Mouse (Mus musculus) forebrain, embryonic 16.5 days (tissue): ENCODE results near the gene Nim1k. TPM values are rescaled to one million over a fixed set of nuclear protein-coding genes. Genes with fewer than 3 reads are reported as not detected.
"Not testable (repeated sequence)": the region's sequence is repeated elsewhere in the genome, so short reads cannot be mapped to it uniquely, and the experiment has no call there.

Experiments
- ATAC-seq: fragments of 200-750 bp; cut with Nextera tagmentation; 2 replicates; pipeline ENCODE4 v1.8.0; 2017; ENCODE audit warnings: mild to moderate bottlenecking, moderate library complexity
- H3K27ac ChIP-seq: fragments of 300-500 bp; sonication (generic); 2 replicates; pipeline ENCODE4 v1.5.1; 2014; ENCODE audit warnings: low read length, control low read depth
- H3K27me3 ChIP-seq: fragments of 300-500 bp; sonication (generic); replicated peaks from 2 replicates; pipeline ENCODE4 v1.6.1; 2014; ENCODE audit warnings: low read length; ENCODE audit not compliant: control insufficient read depth, insufficient read depth
- H3K36me3 ChIP-seq: fragments of 300-500 bp; sonication (generic); 2 replicates; pipeline ENCODE4 v1.6.1; 2014; ENCODE audit not compliant: control insufficient read depth, insufficient read depth
- H3K4me1 ChIP-seq: fragments of 300-500 bp; sonication (generic); replicated peaks from 2 replicates; pipeline ENCODE4 v1.6.1; 2014; ENCODE audit warnings: low read length; ENCODE audit not compliant: control insufficient read depth, insufficient read depth
- H3K4me2 ChIP-seq: fragments of 300-500 bp; sonication (generic); 2 replicates; pipeline ENCODE4 v1.6.1; 2014; ENCODE audit warnings: mild to moderate bottlenecking, low read length, control low read depth
- H3K4me3 ChIP-seq: fragments of 300-500 bp; sonication (generic); replicated peaks from 2 replicates; pipeline ENCODE4 v1.5.1; 2014; ENCODE audit warnings: mild to moderate bottlenecking, low read length, control low read depth
- H3K9ac ChIP-seq: fragments of 300-500 bp; sonication (generic); replicated peaks from 2 replicates; pipeline ENCODE4 v1.6.1; 2014; ENCODE audit warnings: low read depth, low read length, control low read depth
- H3K9me3 ChIP-seq: fragments of 300-500 bp; sonication (generic); 2 replicates; pipeline ENCODE4 v1.6.1; 2016; ENCODE audit warnings: low read length; ENCODE audit not compliant: control insufficient read depth
- WGBS: fragments of 180-500 bp; shearing (Covaris S2); extraction: QIAGEN DNeasy Blood & Tissue Kit; methylation state at CpG from one replicate; pipeline ENCODE4 v1.1.7; 2014; 5-methylcytosine and 5-hydroxymethylcytosine counted together
- polyA plus RNA-seq: library from polyadenylated mRNA; unstranded; fragments of >200 nt; fragmentation: Nextera tagmentation; extraction: Ambion mirVana; gene quantifications from 2 replicates; pipeline ENCODE4 v1.2.1, GENCODE M21; 2015

Gene Nim1k
- polyA plus RNA-seq, 1 experiment from 2014 or later: 8.0 TPM

- H3K36me3 ChIP-seq: no peaks in the 10 kb centered on the region
- no peak overlapping the region for H3K4me2 ChIP-seq
- 90% methylated on average over 8 of the region's 8 CpGs for WGBS
Measured at GRCm38 (mm10) chr13:119678794-119679193, 76.9 kb downstream of the Nim1k start.

GRCm38 (mm10) chr13:119661420-119661819, 94.3 kb downstream of the Nim1k start:
- 82% methylated on average over 4 of the region's 9 CpGs for WGBS
- H3K4me2 ChIP-seq: not testable (repeated sequence)
- peak; percentile 26; the same call in 1 of the 2 replicates for ATAC-seq

More at GRCm38 (mm10) chr13:119678794-119679193, 76.9 kb downstream of the Nim1k start:
- Histone ChIP-seq H3K9me3 (no peaks in the 10 kb centered on the region), H3K27ac (no peak overlapping the region), H3K9ac (no peak overlapping the region), H3K4me1 (no peaks in the 10 kb centered on the region), H3K4me3 (no peak overlapping the region), H3K27me3 (no peaks in the 10 kb centered on the region)
- no peak for ATAC-seq

More at GRCm38 (mm10) chr13:119661420-119661819, 94.3 kb downstream of the Nim1k start:
- not testable (repeated sequence) for H3K4me1 ChIP-seq, H3K36me3 ChIP-seq, H3K27ac ChIP-seq, H3K9ac ChIP-seq, H3K9me3 ChIP-seq, H3K27me3 ChIP-seq, H3K4me3 ChIP-seq

Other genes starting within 250 kb of the Nim1k start
- gene Ccl28, start 132.1 kb downstream of the Nim1k start, polyA plus RNA-seq: 0.10 and 0.13 TPM in 2 replicates
- gene Hmgcs1, start 65.5 kb downstream of the Nim1k start, polyA plus RNA-seq: 461 and 470 TPM in 2 replicates
- gene Zfp131, start 35.0 kb upstream of the Nim1k start, polyA plus RNA-seq: 41.8 and 42.7 TPM in 2 replicates
- not detected in 2 replicates for gene AF067063, start 74.3 kb upstream of the Nim1k start, polyA plus RNA-seq
- not detected in 2 replicates for gene D13Ertd608e, start 80.1 kb upstream of the Nim1k start, polyA plus RNA-seq
- gene Tcstv1, start 138.9 kb upstream of the Nim1k start, polyA plus RNA-seq: not detected in 2 replicates
- not detected in 2 replicates for gene Gm21761, start 173.4 kb upstream of the Nim1k start, polyA plus RNA-seq
- gene B020031M17Rik, start 194.9 kb upstream of the Nim1k start, polyA plus RNA-seq: not detected in 2 replicates